21 mouse cellular contexts compared by ENCODE assay signal in genomic region chr3:106070994-106071393, GRCm38 (mm10). TPM values are rescaled to one million over a fixed set of nuclear protein-coding genes. Genes with fewer than 3 reads are reported as not detected.
"Had no signal": no experiment of that assay in that cellular context is flagged by ENCODE, and none has a peak within 500 bp of the region (broad histone marks: within the 10 kb centered on the region; RNA-seq: fewer than 3 reads in every experiment).

No protein-coding gene starts in this region.

- H3K4me2 ChIP-seq: liver, embryonic 12.5 days; lung, embryonic 14.5 days; midbrain, embryonic 11.5 days; midbrain, embryonic 13.5 days; midbrain, embryonic 15.5 days; neural tube, embryonic 12.5 days; stomach, embryonic 15.5 days had no signal

- H3K4me1 ChIP-seq: liver, embryonic 12.5 days; midbrain, embryonic 13.5 days; midbrain, embryonic 15.5 days; neural tube, embryonic 12.5 days; stomach, embryonic 15.5 days had no signal

- H3K27me3 ChIP-seq: liver, embryonic 12.5 days; megakaryocyte, embryonic 14.5 days; midbrain, embryonic 13.5 days; midbrain, embryonic 15.5 days; neural tube, embryonic 12.5 days; stomach, embryonic 15.5 days had no signal

- DNase-seq: liver; lung, embryonic 14.5 days; right cerebral cortex, postnatal 14 days; thymus, adult 2 months; thymus, postnatal 25 days; thymus, postnatal 4 days had no signal

- H3K9me3 ChIP-seq: liver, embryonic 12.5 days; megakaryocyte, embryonic 14.5 days; midbrain, embryonic 13.5 days; midbrain, embryonic 15.5 days; neural tube, embryonic 12.5 days; stomach, embryonic 15.5 days had no signal

- H3K27ac ChIP-seq: liver, embryonic 12.5 days; liver, embryonic 14.5 days; macrophage; midbrain, embryonic 13.5 days; midbrain, embryonic 15.5 days; neural tube, embryonic 12.5 days; stomach, embryonic 15.5 days; stomach, postnatal 0 days had no signal

- H3K4me3 ChIP-seq: liver, embryonic 12.5 days; megakaryocyte, embryonic 14.5 days; midbrain, embryonic 13.5 days; midbrain, embryonic 15.5 days; neural tube, embryonic 12.5 days; stomach, embryonic 15.5 days had no signal

- H3K36me3 ChIP-seq: liver, embryonic 12.5 days; midbrain, embryonic 13.5 days; midbrain, embryonic 15.5 days; neural tube, embryonic 12.5 days; stomach, embryonic 15.5 days had no signal

- H3K9ac ChIP-seq: liver, embryonic 12.5 days; liver, embryonic 14.5 days; lung, embryonic 14.5 days; midbrain, embryonic 13.5 days; midbrain, embryonic 15.5 days; neural tube, embryonic 12.5 days; stomach, embryonic 15.5 days had no signal

- ATAC-seq: liver, embryonic 12.5 days; midbrain, embryonic 13.5 days; midbrain, embryonic 15.5 days had no signal

RNA-seq across cellular contexts. Expression of gene Chil5, which starts 38.4 kb away (rescaled TPM):
- polyA plus RNA-seq: liver, embryonic 12.5 days; liver, embryonic 14.5 days; liver, embryonic 16.5 days; lung, embryonic 14.5 days; macrophage; midbrain, embryonic 11.5 days; midbrain, embryonic 13.5 days; midbrain, embryonic 15.5 days; midbrain, postnatal 0 days; neural tube, embryonic 12.5 days; neural tube, embryonic 14.5 days; stomach, embryonic 15.5 days; stomach, postnatal 0 days had no signal

RNA-seq across cellular contexts. Expression of gene Chia1, which starts 42.0 kb away (rescaled TPM):
- polyA plus RNA-seq: liver, embryonic 12.5 days; liver, embryonic 14.5 days; liver, embryonic 16.5 days; macrophage; midbrain, embryonic 11.5 days; spleen, adult 2 months had no signal

RNA-seq across cellular contexts. Expression of gene Pifo, which starts 56.5 kb away (rescaled TPM):
- polyA plus RNA-seq: liver, embryonic 12.5 days; liver, embryonic 14.5 days; liver, embryonic 16.5 days; macrophage; neural tube, embryonic 12.5 days; stomach, postnatal 0 days; urinary bladder, adult 2 months had no signal
